Mouse (Mus musculus) G1E (cell line): Measurements from ENCODE around the gene Rmdn2. TPM values are rescaled to one million over a fixed set of nuclear protein-coding genes. Genes with fewer than 3 reads are reported as not detected.

Source experiments
- ATAC-seq: 2 replicates; pipeline ENCODE4 v1.8.0; 2016; ENCODE audit warnings: mild to moderate bottlenecking; ENCODE audit not compliant: insufficient number of reproducible peaks, poor library complexity, low FRiP score, severe bottlenecking; ENCODE audit errors: extremely low read depth
- DNase-seq: peaks from one replicate; pipeline ENCODE4 v3.0.0; 2012; ENCODE audit warnings: low spot score
- H3K27me3 ChIP-seq: 2 replicates; pipeline ENCODE4 v1.6.1; 2012; ENCODE audit warnings: mild to moderate bottlenecking, low read length, inconsistent platforms; ENCODE audit not compliant: insufficient read depth
- H3K36me3 ChIP-seq: replicated peaks from 2 replicates; pipeline ENCODE3; 2012; ENCODE audit warnings: mild to moderate bottlenecking, inconsistent platforms
- H3K4me1 ChIP-seq: 2 replicates; pipeline ENCODE4 v1.6.1; 2012; ENCODE audit warnings: low read depth, low read length, inconsistent platforms, mixed read lengths; ENCODE audit not compliant: insufficient read depth
- H3K4me3 ChIP-seq: 2 replicates; pipeline ENCODE4 v1.5.1; 2012; ENCODE audit warnings: low read depth, mild to moderate bottlenecking, inconsistent platforms, low read length, moderate library complexity, mixed read lengths
- H3K9me3 ChIP-seq: replicated peaks from 2 replicates; pipeline ENCODE4 v1.6.1; 2012; ENCODE audit warnings: inconsistent platforms
- CTCF ChIP-seq: IDR thresholded peaks from 2 replicates; pipeline ENCODE4 v1.5.1; 2012; ENCODE audit warnings: low read depth, low read length, inconsistent platforms, mixed read lengths
- GATA1 ChIP-seq: IDR thresholded peaks from 2 replicates; pipeline ENCODE4 v1.6.1; 2012; ENCODE audit warnings: borderline replicate concordance, low read length, inconsistent platforms, mixed read lengths
- GATA2 ChIP-seq: IDR thresholded peaks from 2 replicates; pipeline ENCODE4 v1.6.1; 2012; ENCODE audit warnings: low read depth, low read length, inconsistent platforms, borderline replicate concordance
- POLR2AphosphoS5 ChIP-seq: IDR thresholded peaks from 2 replicates; pipeline ENCODE4 v1.6.1; 2012; ENCODE audit warnings: low read depth, low read length, inconsistent platforms; ENCODE audit not compliant: insufficient replicate concordance
- TAL1 ChIP-seq: conservative IDR thresholded peaks from 2 replicates; pipeline ENCODE4 v1.6.1; 2012; ENCODE audit warnings: low read depth, low read length, inconsistent platforms, mixed read lengths
- polyA plus RNA-seq: library from polyadenylated mRNA; stranded (reverse); fragments of >175 nt; gene quantifications from 2 replicates; pipeline ENCODE4 v1.2.3, GENCODE M21; 2012
- total RNA-seq, 2 experiments: library from RNA; stranded (forward) in 1 of 2; stranded (reverse) in 1 of 2; fragments of 200-1000 nt in 1 of 2; fragments of >200 nt in 1 of 2; fragmentation: Nextera tagmentation in 1 of 2; gene quantifications; 2 replicates each; pipeline ENCODE4 v1.2.3; 2014 to 2017

Gene Rmdn2
- total RNA-seq (2014; fragmentation: Nextera tagmentation) (2.8 and 4.7 TPM in 2 replicates), total RNA-seq (2017) (3.4 and 4.0 TPM in 2 replicates), polyA plus RNA-seq (1.1 and 1.6 TPM in 2 replicates)

- DNase-seq: no peak
- Histone ChIP-seq H3K27me3 (0 out of 2 replicates have a peak, but pooled peaks cover 2% of the 10 kb centered on the region), H3K4me1 (peaks cover 14% of the 10 kb centered on the region), H3K36me3 (peaks cover 4% of the 10 kb centered on the region), H3K4me3 (no peak within 1 kb of the TSS), H3K9me3 (no peaks in the 10 kb centered on the region)
- no peak for ATAC-seq
- TF ChIP-seq CTCF: no peak
- TF ChIP-seq GATA1: no peak
- no peak for TF ChIP-seq GATA2
- no peak for TF ChIP-seq TAL1
- no peak for TF ChIP-seq POLR2AphosphoS5
Observed at GRCm38 (mm10) chr17:79611545-79611944, at the start of gene Rmdn2. Rmdn2 (plus strand) TSS chr17:79611863.

DNA sequence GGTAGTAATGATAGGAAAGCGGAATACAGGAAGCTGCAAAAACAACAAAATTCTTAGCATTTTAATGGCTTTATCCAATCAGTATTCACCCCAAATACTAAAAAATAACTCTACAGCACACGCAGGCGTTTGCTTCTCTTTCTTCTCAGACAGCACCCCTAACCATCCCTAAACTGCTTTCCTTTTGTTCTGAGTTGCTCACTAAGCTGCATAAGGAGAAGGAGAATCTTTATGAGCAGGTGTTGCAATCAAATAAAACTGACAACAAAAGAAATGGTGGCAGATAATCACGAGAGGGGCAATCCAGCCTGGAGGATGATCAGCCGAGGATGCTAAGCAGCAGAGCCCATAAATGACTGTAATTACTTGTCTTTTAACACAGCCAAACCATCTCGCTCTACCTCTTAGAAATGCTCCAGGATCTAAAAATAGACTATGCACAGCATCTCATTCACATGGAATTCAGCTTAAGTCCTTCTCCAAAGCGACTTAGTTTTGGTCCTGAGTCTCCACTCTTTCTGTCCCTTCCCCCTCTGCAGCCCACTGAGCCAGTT lies 48.5 kb upstream of the Rmdn2 start:
- Histone ChIP-seq H3K36me3 (no peaks in the 10 kb centered on the region), H3K4me1 (no peaks in the 10 kb centered on the region), H3K9me3 (peaks cover 15% of the 10 kb centered on the region), H3K4me3 (no peak overlapping the region), H3K27me3 (no peaks in the 10 kb centered on the region)
- TF ChIP-seq POLR2AphosphoS5: no peak
- TF ChIP-seq GATA1: no peak
- no peak for TF ChIP-seq CTCF
- TF ChIP-seq TAL1: no peak
- no peak for TF ChIP-seq GATA2
- ATAC-seq (no peak), DNase-seq (no peak)

GRCm38 (mm10) chr17:79563721-79564120 lies 47.9 kb upstream of the Rmdn2 start:
- Histone ChIP-seq H3K4me1 (no peaks in the 10 kb centered on the region), H3K36me3 (no peaks in the 10 kb centered on the region), H3K4me3 (no peak overlapping the region), H3K9me3 (peaks cover 15% of the 10 kb centered on the region), H3K27me3 (no peaks in the 10 kb centered on the region)
- TF ChIP-seq GATA2 (no peak), POLR2AphosphoS5 (no peak), CTCF (no peak), TAL1 (no peak), GATA1 (no peak)
- ATAC-seq (no peak), DNase-seq (no peak)

GRCm38 (mm10) chr17:79565241-79565961 lies 46.3 kb upstream of the Rmdn2 start:
- Histone ChIP-seq H3K4me3 (no peak overlapping the region), H3K36me3 (no peaks in the 10 kb centered on the region), H3K9me3 (peaks cover 4% of the 10 kb centered on the region), H3K27me3 (no peaks in the 10 kb centered on the region), H3K4me1 (no peaks in the 10 kb centered on the region)
- DNase-seq: no peak
- TF ChIP-seq TAL1: no peak
- TF ChIP-seq GATA2: no peak
- TF ChIP-seq CTCF: no peak
- no peak for TF ChIP-seq POLR2AphosphoS5
- TF ChIP-seq GATA1: no peak
- no peak for ATAC-seq

DNA sequence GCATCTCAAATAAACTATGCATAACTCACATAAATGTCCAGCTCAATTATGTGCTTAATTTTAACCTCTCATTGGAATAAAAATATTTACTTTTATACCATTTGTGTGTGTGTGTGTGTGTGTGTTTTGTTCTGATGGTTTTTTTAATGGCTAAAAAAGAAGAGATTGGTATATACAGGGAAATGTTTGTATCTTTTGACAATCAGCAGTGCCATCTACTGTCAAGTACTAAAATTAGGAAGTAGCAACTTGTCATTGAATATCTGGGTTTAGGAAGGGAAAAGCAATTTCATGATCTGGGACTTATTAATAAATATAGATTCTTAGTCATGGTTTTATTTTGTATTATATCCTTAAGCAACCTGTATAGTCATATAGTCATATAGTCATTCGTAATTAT lies 43.3 kb upstream of the Rmdn2 start:
- DNase-seq (no peak), ATAC-seq (no peak)
- no peak for TF ChIP-seq TAL1
- TF ChIP-seq GATA1: no peak
- TF ChIP-seq POLR2AphosphoS5: no peak
- TF ChIP-seq GATA2: no peak
- no peak for TF ChIP-seq CTCF

DNA sequence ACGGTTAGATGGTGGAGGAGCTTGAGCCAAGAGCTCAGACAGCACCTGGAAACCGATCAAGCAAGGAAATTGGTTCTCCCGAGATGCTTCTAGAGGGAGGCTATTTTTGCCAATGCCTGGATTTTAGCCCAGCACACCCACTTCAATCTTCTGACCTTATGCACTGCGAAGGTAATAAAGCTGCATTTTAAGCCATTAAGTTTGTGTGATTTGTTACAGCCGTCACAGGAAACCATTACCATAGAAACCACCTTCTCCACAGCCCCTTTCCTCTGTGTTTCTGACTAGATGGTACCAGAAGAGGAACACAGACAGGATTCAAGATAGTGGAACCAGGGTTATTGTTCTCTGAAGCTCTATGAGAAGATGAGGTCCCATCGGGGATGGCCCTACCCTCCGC lies 33.3 kb upstream of the Rmdn2 start:
- ATAC-seq (no peak), DNase-seq (no peak)
- no peak for TF ChIP-seq POLR2AphosphoS5
- TF ChIP-seq TAL1: no peak
- no peak for TF ChIP-seq GATA1
- no peak for TF ChIP-seq GATA2
- no peak for TF ChIP-seq CTCF

More for the DNA sequence above, 43.3 kb upstream of the Rmdn2 start:
- H3K4me3 ChIP-seq: no peak overlapping the region
- no peaks in the 10 kb centered on the region for H3K4me1 ChIP-seq
- H3K36me3 ChIP-seq: no peaks in the 10 kb centered on the region
- no peaks in the 10 kb centered on the region for H3K27me3 ChIP-seq
- no peaks in the 10 kb centered on the region for H3K9me3 ChIP-seq

More for the DNA sequence above, 33.3 kb upstream of the Rmdn2 start:
- Histone ChIP-seq H3K27me3 (no peaks in the 10 kb centered on the region), H3K4me1 (no peaks in the 10 kb centered on the region), H3K9me3 (no peaks in the 10 kb centered on the region), H3K36me3 (no peaks in the 10 kb centered on the region), H3K4me3 (no peak overlapping the region)
